Mouse (Mus musculus) testis, adult 2 months (tissue): ENCODE measurements at regions not wholly inside any gene's neighbourhood (a gene's known extent, or its start where the extent isn't known, plus 50 kb on each side); places are given as distances from the start of the nearest gene placed in this dataset.

Experiments
- H3K27ac ChIP-seq: fragments of 200-500 bp; 2 replicates; pipeline ENCODE4 v1.5.1; 2012; ENCODE audit warnings: low read depth, low read length; ENCODE audit not compliant: control insufficient read depth, insufficient read depth
- H3K27me3 ChIP-seq: fragments of 200-500 bp; 2 replicates; pipeline ENCODE4 v1.6.1; 2012; ENCODE audit warnings: mild to moderate bottlenecking, low read length, moderate library complexity; ENCODE audit not compliant: control insufficient read depth, insufficient read depth
- H3K36me3 ChIP-seq: fragments of 200-500 bp; 2 replicates; pipeline ENCODE4 v1.6.1; 2012; ENCODE audit warnings: mild to moderate bottlenecking, low read length; ENCODE audit not compliant: control insufficient read depth, insufficient read depth
- H3K4me1 ChIP-seq: fragments of 200-500 bp; 2 replicates; pipeline ENCODE4 v1.6.1; 2012; ENCODE audit warnings: low read length; ENCODE audit not compliant: control insufficient read depth, insufficient read depth
- H3K4me3 ChIP-seq: fragments of 200-500 bp; 2 replicates; pipeline ENCODE4 v1.5.1; 2012; ENCODE audit warnings: low read depth, mild to moderate bottlenecking, low read length, moderate library complexity, mixed read lengths; ENCODE audit not compliant: control insufficient read depth
- CTCF ChIP-seq: fragments of 200-500 bp; IDR thresholded peaks from 2 replicates; pipeline ENCODE4 v1.5.1; 2012; ENCODE audit warnings: low read depth, mild to moderate bottlenecking, inconsistent platforms, low read length, moderate library complexity; ENCODE audit not compliant: control insufficient read depth, insufficient read depth, insufficient replicate concordance
- POLR2A ChIP-seq: fragments of 200-500 bp; IDR thresholded peaks from 2 replicates; pipeline ENCODE4 v1.6.1; 2012; ENCODE audit warnings: low read depth, mild to moderate bottlenecking, inconsistent platforms, low read length, moderate library complexity; ENCODE audit not compliant: control insufficient read depth

- H3K27ac ChIP-seq: no peak overlapping the region
- no peak overlapping the region for H3K4me3 ChIP-seq
- peaks cover 5% of the 10 kb centered on the region; the same call in 1 of the 2 replicates for H3K4me1 ChIP-seq
- TF ChIP-seq CTCF (no peak), POLR2A (no peak)
- H3K27me3 ChIP-seq: no peaks in the 10 kb centered on the region
- no peaks in the 10 kb centered on the region for H3K36me3 ChIP-seq
These were observed 140.3 kb downstream of the Snx10 start for GRCm38 (mm10) chr6:51664049-51664448.

- no peaks in the 10 kb centered on the region for H3K36me3 ChIP-seq
- TF ChIP-seq CTCF: no peak
- no peak for TF ChIP-seq POLR2A
- peaks cover 3% of the 10 kb centered on the region; the same call in 1 of the 2 replicates for H3K4me1 ChIP-seq
- no peak overlapping the region for H3K4me3 ChIP-seq
- H3K27ac ChIP-seq: no peak overlapping the region
- H3K27me3 ChIP-seq: no peaks in the 10 kb centered on the region
These were observed 143.3 kb downstream of the Snx10 start for GRCm38 (mm10) chr6:51667022-51667421.

DNA sequence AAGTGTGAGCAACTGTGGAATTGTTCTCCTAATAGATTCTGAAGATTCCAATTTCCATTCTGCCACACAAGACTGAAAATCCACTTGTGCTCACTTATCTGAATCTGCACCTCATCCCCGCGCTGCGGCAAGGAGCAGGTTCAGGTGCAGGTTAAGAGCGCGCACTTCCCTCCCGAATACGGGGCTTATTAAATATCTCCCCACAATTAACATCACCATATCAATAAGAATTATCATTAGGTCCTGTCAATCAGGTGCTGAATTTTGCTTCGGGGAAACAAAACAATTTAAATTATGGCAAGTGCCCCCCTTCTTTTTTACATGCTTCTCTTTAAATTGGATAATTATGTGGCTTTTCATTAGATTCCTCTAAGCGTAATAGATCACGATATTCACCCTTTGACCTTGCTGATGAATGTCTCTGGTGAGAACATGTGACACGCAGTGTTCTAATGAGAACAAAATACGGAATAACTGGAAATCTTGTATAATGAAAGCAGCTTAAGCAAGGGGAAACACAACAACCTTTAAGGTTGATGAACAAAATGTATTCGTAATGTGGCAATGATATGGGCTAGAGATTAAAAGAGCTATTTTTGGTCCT, 151.7 kb downstream of the Snx10 start:
- H3K36me3 ChIP-seq: no peaks in the 10 kb centered on the region
- no peak overlapping the region for H3K4me3 ChIP-seq
- no peak overlapping the region for H3K27ac ChIP-seq
- no peaks in the 10 kb centered on the region for H3K27me3 ChIP-seq
- no peak for TF ChIP-seq CTCF
- no peak for TF ChIP-seq POLR2A
- no peaks in the 10 kb centered on the region for H3K4me1 ChIP-seq

DNA sequence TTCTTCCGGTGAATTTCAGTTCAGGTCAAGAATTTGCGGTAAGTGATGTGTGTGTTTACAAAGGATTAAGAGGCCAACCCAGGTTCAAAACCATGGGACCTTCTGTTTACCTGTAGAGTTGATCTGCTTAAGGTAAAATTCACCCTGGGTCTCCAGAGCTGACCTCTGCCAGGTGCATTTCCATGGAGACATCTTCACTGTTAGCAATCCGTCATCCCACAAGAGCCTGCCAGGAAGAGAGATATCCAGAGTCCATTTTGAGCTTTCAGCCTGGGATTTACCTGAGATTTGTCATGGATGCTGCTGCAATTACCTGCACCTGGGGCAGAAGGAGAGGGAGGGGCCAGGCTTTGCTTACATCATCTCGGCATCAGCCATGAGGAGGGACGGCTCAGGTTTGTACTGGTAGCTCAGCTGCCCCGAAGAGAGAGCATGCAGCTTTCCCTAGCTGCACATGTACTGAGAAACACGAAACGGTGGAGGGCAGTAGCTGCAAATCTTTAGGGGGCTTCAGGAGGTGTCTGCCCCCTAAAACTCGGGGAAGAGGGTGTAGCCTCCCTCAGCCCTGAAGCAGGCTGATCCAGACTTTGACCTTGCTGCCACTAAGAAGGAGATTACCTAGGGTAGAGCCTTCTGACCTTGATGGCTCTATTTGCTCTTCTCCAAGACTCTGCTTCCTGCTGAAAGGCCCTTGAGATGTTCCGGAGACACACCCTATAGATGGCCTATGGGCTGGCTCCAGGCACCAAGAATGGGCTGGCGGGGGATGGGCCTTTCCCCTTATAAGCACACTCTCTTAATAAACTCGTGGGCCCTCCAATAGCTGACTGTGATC, 153.7 kb downstream of the Snx10 start:
- Histone ChIP-seq H3K36me3 (no peaks in the 10 kb centered on the region), H3K4me1 (no peaks in the 10 kb centered on the region), H3K4me3 (no peak overlapping the region), H3K27me3 (no peaks in the 10 kb centered on the region), H3K27ac (no peak overlapping the region)
- TF ChIP-seq POLR2A (no peak), CTCF (no peak)

GRCm38 (mm10) chr6:51678743-51679142, 155.0 kb downstream of the Snx10 start:
- H3K36me3 ChIP-seq: no peaks in the 10 kb centered on the region
- H3K4me1 ChIP-seq: peaks cover 7% of the 10 kb centered on the region
- no peak for TF ChIP-seq CTCF
- TF ChIP-seq POLR2A: no peak
- no peak overlapping the region for H3K4me3 ChIP-seq
- H3K27ac ChIP-seq: no peak overlapping the region
- H3K27me3 ChIP-seq: no peaks in the 10 kb centered on the region

GRCm38 (mm10) chr6:51680239-51680857, 156.6 kb downstream of the Snx10 start:
- no peak for TF ChIP-seq CTCF
- no peak for TF ChIP-seq POLR2A

DNA sequence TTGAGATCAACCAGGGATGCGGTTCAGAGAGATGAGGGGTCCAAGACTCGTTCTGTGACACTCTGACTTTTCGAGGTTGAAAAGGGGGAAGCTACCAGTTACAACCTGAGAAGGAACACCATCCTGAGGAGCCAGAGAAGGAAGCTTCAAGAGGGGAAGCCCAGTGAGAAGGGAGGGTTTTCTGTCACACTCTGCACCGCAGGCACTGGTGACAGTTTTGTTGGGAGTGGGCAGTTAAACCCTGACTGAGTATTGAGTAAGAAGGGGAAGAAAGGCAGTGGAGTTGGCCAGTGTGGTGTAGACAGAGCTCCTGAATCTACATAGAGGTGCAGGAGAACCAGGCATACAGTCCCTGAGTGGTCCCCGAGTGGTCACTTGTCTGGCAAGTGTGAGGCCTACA, 159.4 kb downstream of the Snx10 start:
- H3K27ac ChIP-seq: no peak overlapping the region
- TF ChIP-seq POLR2A (no peak), CTCF (no peak)
- H3K27me3 ChIP-seq: no peaks in the 10 kb centered on the region
- no peak overlapping the region for H3K4me3 ChIP-seq
- peaks cover 10% of the 10 kb centered on the region for H3K4me1 ChIP-seq
- H3K36me3 ChIP-seq: no peaks in the 10 kb centered on the region

More at GRCm38 (mm10) chr6:51680239-51680857, 156.6 kb downstream of the Snx10 start:
- H3K27ac ChIP-seq: no peak overlapping the region
- H3K4me1 ChIP-seq: peaks cover 10% of the 10 kb centered on the region
- no peaks in the 10 kb centered on the region for H3K27me3 ChIP-seq
- no peaks in the 10 kb centered on the region for H3K36me3 ChIP-seq
- H3K4me3 ChIP-seq: no peak overlapping the region
